Mouse (Mus musculus): ENCODE measurements around the gene Slitrk2.

Gene Slitrk2

GRCm38 (mm10) chrX:66648911-66649620 lies at the start of gene Slitrk2:
Slitrk2 (plus strand) TSS chrX:66649318.
- DNase-seq = no peak

GRCm38 (mm10) chrX:66605490-66605889 lies 43.6 kb upstream of the Slitrk2 start:
- no peak for DNase-seq

DNA sequence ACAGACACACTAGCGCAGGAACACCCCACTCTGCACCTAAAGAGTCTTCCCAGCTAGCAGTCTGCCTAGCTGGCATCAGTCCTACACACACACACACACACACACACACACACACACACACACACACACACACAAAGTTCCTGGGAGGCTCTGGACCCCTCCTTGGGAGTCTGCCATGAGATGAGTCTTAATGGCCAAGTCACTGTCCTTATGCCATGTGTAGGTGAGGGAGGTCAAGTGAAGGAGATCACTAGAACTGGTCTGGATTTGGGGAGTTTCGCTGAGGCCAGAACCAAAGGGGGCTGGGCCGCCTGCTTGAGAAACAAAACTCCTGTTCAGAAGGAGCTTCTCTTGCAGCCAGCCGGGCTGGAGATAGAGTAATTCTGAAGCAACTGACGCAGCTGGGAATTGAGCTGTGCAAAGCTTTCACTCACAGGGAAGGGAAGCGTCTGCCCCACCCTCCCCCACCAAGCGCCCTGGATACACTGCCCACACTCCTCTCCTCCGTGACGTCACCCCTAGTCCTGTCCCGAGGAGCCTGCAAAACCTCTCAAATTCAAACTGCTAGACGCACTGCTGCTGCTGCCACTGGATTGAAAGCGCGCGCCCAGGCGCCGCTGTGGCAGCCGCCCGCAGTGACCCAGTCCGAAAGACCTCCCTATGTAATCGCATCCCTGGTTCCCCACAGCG lies 3.5 kb downstream of the Slitrk2 start:
- peak; percentile 8 for DNase-seq

- DNase-seq = no peak
Observed at GRCm38 (mm10) chrX:66657365-66657764, 8.2 kb downstream of the Slitrk2 start.

GRCm38 (mm10) chrX:66676959-66677358 lies 27.8 kb downstream of the Slitrk2 start:
- no peak for DNase-seq

DNA sequence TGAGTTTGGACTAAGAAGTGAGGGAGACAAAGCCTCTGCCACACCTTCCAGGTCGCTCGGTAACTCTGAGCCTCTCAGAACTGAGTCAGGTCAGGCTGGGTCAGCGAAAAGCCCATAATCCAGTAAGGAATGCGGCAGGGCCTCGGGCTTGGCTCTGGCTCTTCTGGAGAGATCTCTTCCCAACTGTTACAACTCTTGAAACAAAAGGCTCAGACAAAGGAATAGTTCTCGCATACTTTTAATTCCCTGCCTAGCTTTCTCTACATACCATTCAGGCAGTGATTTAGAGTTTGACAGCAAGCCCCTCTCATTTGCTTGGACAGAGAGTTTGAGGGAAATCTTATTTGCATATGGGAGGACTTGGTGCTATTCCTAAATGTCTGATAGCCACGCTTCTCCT lies 29.5 kb downstream of the Slitrk2 start:
- no peak for DNase-seq

Measured in liver (tissue).